Mouse (Mus musculus): Measurements from ENCODE around the gene Gpx2.
A peak's percentile ranks its signal among the peaks of the same experiment; 100 is the strongest.
"Not testable (repeated sequence)": the region's sequence is repeated elsewhere in the genome, so short reads cannot be mapped to it uniquely, and the experiment has no call there.

Gpx2 gene

GRCm38 (mm10) chr12:76803700-76804252, 8.4 kb upstream of the Gpx2 start:
- DNase-seq, result peak; percentile 67

GRCm38 (mm10) chr12:76803028-76803427, 7.7 kb upstream of the Gpx2 start:
- DNase-seq, result no peak

- no peak for DNase-seq
These were observed 2.8 kb upstream of the Gpx2 start for GRCm38 (mm10) chr12:76798008-76798720.

GRCm38 (mm10) chr12:76796938-76797539, 1.7 kb upstream of the Gpx2 start:
- DNase-seq, result no peak

GRCm38 (mm10) chr12:76792540-76792939, 2.8 kb downstream of the Gpx2 start:
- DNase-seq, result not testable (repeated sequence)

- DNase-seq, result no peak
These were observed 4.8 kb downstream of the Gpx2 start for GRCm38 (mm10) chr12:76790446-76791084.

- DNase-seq, result no peak
These were observed 11.2 kb downstream of the Gpx2 start for GRCm38 (mm10) chr12:76784056-76784619.

GRCm38 (mm10) chr12:76780639-76781468, 14.5 kb downstream of the Gpx2 start:
- DNase-seq, result no peak

- DNase-seq, result no peak
These were observed 15.4 kb downstream of the Gpx2 start for GRCm38 (mm10) chr12:76779951-76780350.

- DNase-seq, result no peak
These were observed 16.9 kb downstream of the Gpx2 start for GRCm38 (mm10) chr12:76778305-76779083.

- DNase-seq, result no peak
These were observed 17.5 kb downstream of the Gpx2 start for GRCm38 (mm10) chr12:76777845-76778244.

- DNase-seq, result no peak
These were observed 18.5 kb downstream of the Gpx2 start for GRCm38 (mm10) chr12:76776898-76777297.

- no peak for DNase-seq
These were observed 20.2 kb downstream of the Gpx2 start for GRCm38 (mm10) chr12:76775132-76775531.

- no peak for DNase-seq
These were observed 20.7 kb downstream of the Gpx2 start for GRCm38 (mm10) chr12:76774652-76775051.

- DNase-seq, result no peak
These were observed 23.8 kb downstream of the Gpx2 start for GRCm38 (mm10) chr12:76771540-76771939.

GRCm38 (mm10) chr12:76770841-76771500, 24.4 kb downstream of the Gpx2 start:
- no peak for DNase-seq

GRCm38 (mm10) chr12:76765901-76766630, 29.3 kb downstream of the Gpx2 start:
- no peak for DNase-seq

- DNase-seq, result peak; percentile 75
These were observed 30.0 kb downstream of the Gpx2 start, which contains the start of the genes Churc1 and Fntb for GRCm38 (mm10) chr12:76765354-76765851. Gene Churc1, plus strand, starts transcription at chr12:76765538. Gene Fntb, plus strand, starts transcription at chr12:76765589.

- peak; percentile 51 for DNase-seq
These were observed 42.6 kb downstream of the Gpx2 start for GRCm38 (mm10) chr12:76752652-76753318.

All from cerebellum, adult 11 months (tissue).